Mouse (Mus musculus): ENCODE data around the gene Klk1b8.
A peak's percentile ranks its signal among the peaks of the same experiment; 100 is the strongest.
"Not testable (repeated sequence)": the region's sequence is repeated elsewhere in the genome, so short reads cannot be mapped to it uniquely, and the experiment has no call there.

Gene Klk1b8

DNA sequence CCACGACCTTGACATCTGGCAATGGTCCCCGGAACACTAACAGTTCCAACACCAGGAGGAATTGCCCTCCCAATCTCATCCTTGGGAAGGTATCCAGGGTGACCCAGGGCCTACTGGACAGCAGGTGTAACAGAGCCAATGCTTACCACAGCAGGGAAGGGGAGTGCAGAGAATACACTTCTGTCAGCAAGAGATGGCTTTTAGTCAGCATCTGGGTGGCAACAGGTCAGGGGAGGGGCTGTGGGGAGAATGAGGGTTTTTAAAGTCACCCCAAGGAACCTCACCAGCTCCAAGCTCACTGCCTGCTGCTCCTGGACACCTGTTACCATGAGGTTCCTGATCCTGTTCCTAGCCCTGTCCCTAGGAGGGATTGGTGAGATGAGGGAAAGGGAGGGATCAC lies at the start of gene Klk1b8:
Gene Klk1b8 (plus strand): TSS at position 301 of the 400 bp plus-strand sequence.
- DNase-seq (ENCODE audit: low spot score) = no peak

GRCm38 (mm10) chr7:43914821-43915220 lies 35.6 kb upstream of the Klk1b8 start:
- no peak for DNase-seq (ENCODE audit: low spot score)

- DNase-seq (ENCODE audit: low spot score) = no peak
Measured at GRCm38 (mm10) chr7:43918426-43918825, 32.0 kb upstream of the Klk1b8 start.

DNA sequence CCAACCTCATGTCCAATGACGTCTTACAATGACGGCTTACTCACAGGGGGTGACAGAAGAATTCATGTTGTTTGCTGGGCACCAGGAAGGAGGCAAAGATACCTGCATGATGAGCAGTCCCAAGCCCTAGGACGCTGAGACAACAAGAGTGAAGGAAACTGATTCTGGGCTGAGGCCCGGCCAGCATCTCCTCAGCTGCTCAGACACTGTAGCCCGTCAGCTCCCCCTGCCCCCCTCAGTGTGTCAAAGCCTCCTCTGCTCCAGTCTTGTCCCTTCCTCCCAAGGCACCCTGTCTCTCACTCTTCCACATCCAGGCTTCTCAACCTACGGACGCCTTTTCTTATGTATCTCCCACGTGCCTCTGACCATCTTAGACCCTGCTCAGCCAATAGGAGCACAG lies 31.6 kb upstream of the Klk1b8 start:
- DNase-seq (ENCODE audit: low spot score) = no peak

DNA sequence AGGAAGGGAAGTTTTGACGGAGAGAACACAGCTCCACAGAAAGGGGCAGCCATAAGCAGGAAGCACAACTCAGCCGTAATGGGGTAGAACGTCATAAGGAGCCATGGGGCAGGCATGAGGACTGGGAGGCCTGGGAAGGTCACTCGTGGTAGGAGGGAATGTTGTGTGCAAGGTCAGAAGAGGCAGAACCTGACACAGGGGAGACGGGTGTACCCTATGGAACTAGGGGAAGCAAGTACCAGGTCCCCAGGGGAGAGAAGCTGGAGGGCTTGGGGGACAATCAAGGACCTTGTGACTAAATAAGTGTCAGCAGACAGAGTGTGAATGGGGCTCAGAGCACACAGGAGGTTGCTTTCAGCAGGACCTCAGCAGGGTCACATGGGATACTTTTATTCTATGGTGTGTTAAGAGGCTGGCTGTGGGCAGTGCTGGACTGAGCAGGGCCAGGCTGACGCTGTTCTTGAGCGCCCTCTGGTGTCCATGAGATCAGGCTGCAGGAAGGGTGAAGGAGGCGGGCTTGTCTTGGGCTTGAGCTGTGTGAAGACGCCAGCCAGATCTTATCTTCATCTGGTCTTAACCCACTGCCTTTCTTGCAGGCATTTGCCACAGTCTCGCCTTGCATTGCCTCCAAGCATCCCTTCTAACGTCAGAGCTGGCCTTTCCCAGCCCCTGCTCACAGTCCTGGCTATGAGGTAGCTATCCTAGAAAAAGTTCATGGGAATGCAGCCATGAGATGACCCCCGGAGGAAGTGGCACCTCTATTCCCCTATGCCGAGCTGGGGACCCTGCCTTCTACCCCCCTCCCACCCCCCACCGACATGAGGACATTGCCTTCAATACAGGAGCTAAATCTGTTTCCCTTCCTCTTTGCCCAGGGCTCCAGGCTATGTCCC lies 30.7 kb upstream of the Klk1b8 start:
- DNase-seq (ENCODE audit: low spot score) = peak; percentile 83

- no peak for DNase-seq (ENCODE audit: low spot score)
Measured at GRCm38 (mm10) chr7:43920582-43920981, 29.9 kb upstream of the Klk1b8 start.

GRCm38 (mm10) chr7:43921087-43921486 lies 29.4 kb upstream of the Klk1b8 start:
- no peak for DNase-seq (ENCODE audit: low spot score)

DNA sequence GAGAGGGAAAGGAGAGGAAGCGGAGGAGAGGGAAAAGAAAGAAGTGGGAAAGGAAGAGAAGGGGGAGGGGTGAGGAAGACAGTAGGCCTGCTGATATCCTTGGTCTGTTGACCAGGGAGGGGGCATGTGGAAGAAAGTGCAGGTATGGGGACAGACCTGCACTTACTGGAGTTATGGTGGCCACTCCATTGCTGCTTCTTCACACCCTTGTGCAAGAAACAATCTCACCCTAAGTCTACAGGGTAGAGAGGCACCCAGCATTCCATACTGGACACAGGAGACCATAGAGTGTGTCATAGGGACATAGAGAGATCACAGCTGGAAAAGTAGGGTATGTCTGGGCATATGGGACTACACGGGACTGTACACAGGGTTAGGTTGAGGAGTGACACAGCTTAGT lies 28.5 kb upstream of the Klk1b8 start:
- DNase-seq (ENCODE audit: low spot score) = no peak

GRCm38 (mm10) chr7:43925985-43926384 lies 24.5 kb upstream of the Klk1b8 start:
- DNase-seq (ENCODE audit: low spot score) = peak; percentile 45

DNA sequence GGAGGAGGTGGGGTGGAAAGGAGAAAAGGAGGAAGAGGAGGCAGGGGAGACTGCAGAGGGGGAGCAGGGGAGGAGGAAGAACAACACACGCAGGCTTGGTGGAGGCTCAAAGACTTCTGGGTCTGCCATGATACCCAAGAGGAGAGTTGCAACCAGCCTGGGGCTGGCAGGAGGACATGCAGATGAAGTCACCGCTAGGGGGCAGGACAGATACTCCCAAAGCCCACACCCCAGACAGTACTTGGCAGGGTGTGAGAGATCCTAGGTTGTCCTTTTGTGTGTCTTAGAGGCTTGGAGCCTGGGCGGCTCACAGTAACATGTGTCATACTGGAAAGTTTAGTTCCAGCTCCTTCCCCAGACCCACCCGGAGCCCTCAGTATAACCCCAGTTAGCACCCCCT lies 21.9 kb upstream of the Klk1b8 start:
- DNase-seq (ENCODE audit: low spot score) = peak; percentile 52

DNA sequence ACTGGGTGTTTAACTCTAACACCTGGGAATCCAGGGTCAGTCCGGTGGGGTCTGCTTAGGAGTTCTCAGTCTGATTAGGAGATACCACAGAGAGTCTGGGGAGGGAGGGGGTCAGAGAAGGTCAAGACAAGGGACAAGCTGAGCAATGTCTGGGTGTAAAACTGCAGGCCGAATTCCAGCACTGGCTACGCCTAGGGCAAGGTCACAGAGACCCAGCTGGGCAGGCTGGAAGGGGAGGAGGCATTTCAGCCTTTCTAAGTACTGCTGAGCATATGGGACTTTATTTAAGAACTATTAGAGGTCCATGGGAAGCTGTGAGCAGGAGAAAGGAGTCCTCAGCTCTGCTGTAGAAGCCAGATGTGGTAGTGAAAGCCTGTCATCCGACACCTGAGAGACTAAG lies 18.1 kb upstream of the Klk1b8 start:
- peak; percentile 1 for DNase-seq (ENCODE audit: low spot score)

- DNase-seq (ENCODE audit: low spot score) = no peak
Measured at GRCm38 (mm10) chr7:43933440-43933839, 17.0 kb upstream of the Klk1b8 start, which contains the start of gene Klk15. TSS of gene Klk15 (plus strand) at chr7:43933740.

DNA sequence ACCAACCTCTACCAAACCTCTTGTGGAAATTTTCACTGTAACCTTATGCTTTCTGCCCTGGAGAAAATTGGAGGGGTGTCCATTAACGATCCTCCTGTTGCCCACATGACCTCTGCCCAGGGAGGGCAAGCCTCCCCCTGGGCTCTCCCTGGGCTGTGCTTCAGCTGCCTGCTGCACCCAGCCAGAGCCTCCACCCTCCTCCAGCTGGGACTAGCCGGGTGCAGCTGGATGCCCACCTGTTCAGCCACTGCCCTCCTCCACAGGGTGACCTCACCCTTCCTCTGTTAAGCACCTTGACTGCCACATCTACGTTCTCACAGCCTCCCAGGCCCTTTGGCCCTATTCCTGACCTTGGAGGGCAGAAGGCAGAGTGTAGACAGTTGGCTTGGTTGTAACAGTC lies 15.7 kb upstream of the Klk1b8 start:
- DNase-seq (ENCODE audit: low spot score) = no peak

DNA sequence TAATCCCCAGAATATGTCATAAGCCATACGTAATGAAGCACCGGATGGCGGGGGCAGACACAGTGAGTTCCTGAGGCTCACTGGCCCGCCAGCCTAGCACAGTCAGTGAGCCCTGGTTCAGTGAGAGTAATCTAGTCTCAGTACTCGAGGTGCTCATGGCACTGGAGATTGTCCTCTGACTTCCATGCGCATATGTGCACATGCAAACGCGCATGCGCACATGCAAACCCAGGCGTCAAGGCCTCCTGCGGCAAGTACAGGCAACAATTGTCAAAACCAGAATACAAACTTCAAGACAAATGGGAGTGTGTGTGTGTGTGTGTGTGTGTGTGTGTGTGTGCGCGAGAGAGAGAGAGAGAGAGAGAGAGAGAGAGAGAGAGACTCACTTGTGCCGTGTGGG lies 13.9 kb upstream of the Klk1b8 start:
- DNase-seq (ENCODE audit: low spot score) = no peak

DNA sequence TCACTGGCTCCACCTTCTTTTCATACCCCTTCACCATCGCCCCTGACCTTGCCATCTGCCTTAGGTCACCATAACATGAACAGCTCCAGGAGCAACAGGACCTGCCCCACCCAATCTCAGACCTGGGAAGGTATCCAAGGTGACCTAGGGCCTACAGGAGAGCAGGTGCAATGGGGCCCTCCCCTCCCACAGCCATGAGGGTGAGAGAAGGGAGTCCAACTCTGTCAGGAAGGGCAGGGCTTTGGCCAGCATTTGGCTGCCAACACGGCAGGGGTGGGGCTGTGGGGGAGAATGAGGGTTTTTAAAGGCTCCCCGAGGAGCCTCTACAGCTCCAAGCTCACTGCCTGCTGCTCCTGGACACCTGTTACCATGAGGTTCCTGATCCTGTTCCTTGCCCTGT lies 8.2 kb upstream of the Klk1b8 start:
- not testable (repeated sequence) for DNase-seq (ENCODE audit: low spot score)

GRCm38 (mm10) chr7:43944727-43945264 lies 5.7 kb upstream of the Klk1b8 start:
- DNase-seq (ENCODE audit: low spot score) = no peak

- DNase-seq (ENCODE audit: low spot score) = no peak
Measured at GRCm38 (mm10) chr7:43952703-43953102, 2.2 kb downstream of the Klk1b8 start.

GRCm38 (mm10) chr7:43966451-43966850 lies 16.0 kb downstream of the Klk1b8 start, which contains the start of gene Klk1b1:
TSS of gene Klk1b1 (plus strand) at chr7:43966751.
- no peak for DNase-seq (ENCODE audit: low spot score)

DNA sequence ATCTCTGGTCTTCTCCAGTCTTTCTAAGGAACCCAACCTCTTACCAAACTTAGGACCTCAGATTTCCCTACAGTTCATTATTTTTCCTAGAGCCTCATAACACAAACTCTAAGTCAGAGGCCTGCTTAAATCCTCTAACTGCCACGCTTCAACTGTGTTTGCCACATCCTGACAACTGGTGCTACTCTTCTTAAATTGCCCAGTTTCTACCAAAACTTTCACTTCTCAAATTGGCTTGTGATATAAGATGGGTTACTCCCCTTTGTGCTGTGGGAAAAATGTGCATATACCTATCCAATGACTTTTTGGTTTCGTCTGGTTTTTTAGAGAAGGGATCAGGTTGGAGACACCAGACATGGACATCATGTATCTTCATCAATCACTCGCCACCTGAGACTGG lies 16.6 kb downstream of the Klk1b8 start:
- no peak for DNase-seq (ENCODE audit: low spot score)

GRCm38 (mm10) chr7:43967612-43968011 lies 17.1 kb downstream of the Klk1b8 start:
- no peak for DNase-seq (ENCODE audit: low spot score)

GRCm38 (mm10) chr7:43975761-43976160 lies 25.3 kb downstream of the Klk1b8 start, which contains the start of gene Klk1b9:
TSS of gene Klk1b9 (plus strand) at chr7:43976061.
- DNase-seq (ENCODE audit: low spot score) = not testable (repeated sequence)

DNA sequence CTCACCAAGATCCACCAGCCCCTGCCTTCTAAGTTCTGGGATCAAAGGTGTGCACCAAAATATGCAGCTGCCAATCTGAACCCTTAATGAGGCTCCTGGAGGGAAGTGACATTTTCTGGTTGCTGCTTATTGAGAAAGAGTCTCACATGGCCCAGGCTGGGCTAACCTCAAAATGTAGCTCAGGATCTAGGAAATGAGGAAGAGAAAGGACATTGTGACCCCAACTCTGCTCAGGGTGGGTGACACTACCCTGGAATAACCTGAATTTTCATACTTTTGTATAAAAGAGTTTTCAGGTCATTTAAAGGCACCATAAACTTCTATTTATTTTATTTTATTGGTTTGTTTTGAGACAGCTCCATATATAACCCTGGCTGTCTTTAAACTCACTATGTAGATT lies 35.2 kb downstream of the Klk1b8 start:
- DNase-seq (ENCODE audit: low spot score) = no peak

- not testable (repeated sequence) for DNase-seq (ENCODE audit: low spot score)
Measured at GRCm38 (mm10) chr7:43994821-43995220, 44.4 kb downstream of the Klk1b8 start.
